Mouse (Mus musculus): ENCODE results near the gene Nr1i2. TPM values are rescaled to one million over a fixed set of nuclear protein-coding genes. Genes with fewer than 3 reads are reported as not detected.

Nr1i2 gene
- polyA plus RNA-seq, 1 experiment from 2014 or later, result 0.03 TPM

DNA sequence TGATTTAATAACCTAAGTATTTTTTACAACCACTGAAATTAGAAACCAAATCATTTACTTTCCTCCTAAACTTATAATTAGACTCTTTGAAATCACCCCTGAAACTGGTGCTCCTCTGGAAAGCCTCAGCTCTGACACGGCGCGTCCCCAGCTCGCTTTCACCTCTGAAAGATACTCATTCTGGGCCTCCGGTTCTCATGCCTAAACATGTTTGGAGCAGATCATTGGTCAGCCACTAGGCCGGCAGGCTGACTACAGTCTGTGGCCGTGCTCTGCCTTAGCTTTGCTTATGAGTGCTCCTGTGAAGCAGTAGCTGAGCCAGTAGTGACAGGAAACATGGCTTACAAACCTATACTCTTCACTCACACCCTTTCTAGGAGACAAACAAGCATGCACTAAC, 89.4 kb downstream of the Nr1i2 start:
- no peak for TF ChIP-seq CTCF (IDR thresholded peaks at IDR 0.05)
- POLR2A ChIA-PET, result interaction anchor here (0.6 to 1.0 kb wide), 2 partner anchors 117 to 404 kb away, joined by 3 read pairs; no protein-coding TSS in a partner anchor
- CTCF ChIA-PET, result interaction anchor here (0.7 to 1.9 kb wide), 4 partner anchors 8 to 252 kb away, joined by 3 to 4 read pairs (median 3); no protein-coding TSS in a partner anchor
- ATAC-seq (no peak), DNase-seq (ENCODE audit: low read depth, low spot score) (no peak)
- H3K27me3 ChIP-seq, result no peaks in the 10 kb centered on the region
- in situ Hi-C loops (cut with MboI; ENCODE audit: low pct_unique_long_range_greater_than_20kb), result no loop called here

Other genes with a start within 250 kb of the Nr1i2 start
- 43.9 TPM for gene Gsk3b, start 205.8 kb downstream of the Nr1i2 start, polyA plus RNA-seq (2021)
- gene Maats1, start 47.3 kb upstream of the Nr1i2 start, polyA plus RNA-seq (2021), result 0.09 TPM
- gene Cox17, start 52.2 kb upstream of the Nr1i2 start, polyA plus RNA-seq (2021), result 271 TPM
- not detected for gene Gm21987, start 52.2 kb upstream of the Nr1i2 start, polyA plus RNA-seq (2021)
- gene Popdc2, start 67.4 kb upstream of the Nr1i2 start, polyA plus RNA-seq (2021), result 0.49 TPM
- 61.5 TPM for gene Pla1a, start 138.3 kb upstream of the Nr1i2 start, polyA plus RNA-seq (2021)
- gene Adprh, start 157.9 kb upstream of the Nr1i2 start, polyA plus RNA-seq (2021), result 37.5 TPM
- gene Cd80, start 160.7 kb upstream of the Nr1i2 start, polyA plus RNA-seq (2021), result 0.24 TPM
- gene Timmdc1, start 227.8 kb upstream of the Nr1i2 start, polyA plus RNA-seq (2021), result 44.5 TPM